Mouse (Mus musculus) neural tube, embryonic 14.5 days (tissue): ENCODE results near the gene Il1r2. TPM values are rescaled to one million over a fixed set of nuclear protein-coding genes. Genes with fewer than 3 reads are reported as not detected.

Experiments used
- ATAC-seq: fragments of 200-750 bp; cut with Nextera tagmentation; 2 replicates; pipeline ENCODE4 v1.8.0; 2017; ENCODE audit warnings: low read depth, mild to moderate bottlenecking, moderate TSS enrichment, moderate library complexity
- H3K27ac ChIP-seq: fragments of 300-500 bp; sonication (generic); 2 replicates; pipeline ENCODE4 v1.5.1; 2014; ENCODE audit warnings: low read depth, mild to moderate bottlenecking, control low read depth, low read length, moderate library complexity, mixed read lengths
- H3K27me3 ChIP-seq: fragments of 300-500 bp; sonication (generic); 2 replicates; pipeline ENCODE4 v1.6.1; 2014; ENCODE audit warnings: low read length; ENCODE audit not compliant: control insufficient read depth, insufficient read depth
- H3K36me3 ChIP-seq: fragments of 300-500 bp; sonication (generic); 2 replicates; pipeline ENCODE4 v1.6.1; 2014; ENCODE audit warnings: low read length, mixed read lengths; ENCODE audit not compliant: control insufficient read depth, insufficient read depth
- H3K4me1 ChIP-seq: fragments of 300-500 bp; sonication (generic); 2 replicates; pipeline ENCODE4 v1.6.1; 2014; ENCODE audit warnings: low read length; ENCODE audit not compliant: control insufficient read depth, insufficient read depth
- H3K4me2 ChIP-seq: fragments of 300-500 bp; sonication (generic); 2 replicates; pipeline ENCODE4 v1.6.1; 2014; ENCODE audit warnings: mild to moderate bottlenecking, low read depth, low read length, control low read depth
- H3K4me3 ChIP-seq: fragments of 300-500 bp; sonication (generic); 2 replicates; pipeline ENCODE4 v1.5.1; 2014; ENCODE audit warnings: low read depth, low read length, control low read depth, mixed read lengths
- H3K9ac ChIP-seq: fragments of 300-500 bp; sonication (generic); replicated peaks from 2 replicates; pipeline ENCODE4 v1.6.1; 2014; ENCODE audit warnings: low read depth, mild to moderate bottlenecking, control low read depth, low read length, mixed read lengths
- H3K9me3 ChIP-seq: fragments of 300-500 bp; sonication (generic); 2 replicates; pipeline ENCODE4 v1.6.1; 2016; ENCODE audit warnings: low read length; ENCODE audit not compliant: control insufficient read depth
- WGBS: fragments of 180-500 bp; shearing (Covaris S2); extraction: QIAGEN DNeasy Blood & Tissue Kit; methylation state at CpG from one replicate; pipeline ENCODE4 v1.1.7; 2014; 5-methylcytosine and 5-hydroxymethylcytosine counted together
- polyA plus RNA-seq: library from polyadenylated mRNA; unstranded; fragments of >200 nt; fragmentation: Nextera tagmentation; extraction: Ambion mirVana; gene quantifications from 2 replicates; pipeline ENCODE4 v1.2.1, GENCODE M21; 2014

Il1r2 gene
- polyA plus RNA-seq, 1 experiment from 2014 or later, result 0.19 TPM

DNA sequence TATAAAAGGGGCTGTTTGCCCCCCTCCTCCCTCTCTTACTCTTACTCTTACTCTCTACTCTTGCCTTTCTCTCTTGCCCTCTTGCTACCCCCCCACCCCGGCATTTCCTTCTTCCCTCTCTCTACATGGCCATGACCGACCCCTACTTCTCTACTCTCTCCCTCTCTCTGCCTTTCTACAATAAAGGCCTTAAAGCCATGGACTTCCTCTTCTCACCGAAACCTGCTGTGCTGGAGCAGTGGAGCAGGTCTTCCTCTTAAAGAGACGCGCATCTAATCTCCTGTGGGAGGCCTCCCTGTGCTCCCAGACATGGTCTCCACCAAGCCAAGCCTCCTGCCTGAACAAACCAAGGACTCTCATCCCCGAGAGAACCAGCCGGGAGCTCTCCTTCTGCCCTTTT is 18.8 kb upstream of the Il1r2 start:
- Histone ChIP-seq H3K9ac (no peak overlapping the region), H3K27ac (no peak overlapping the region), H3K36me3 (no peaks in the 10 kb centered on the region), H3K9me3 (no peaks in the 10 kb centered on the region), H3K4me3 (no peak overlapping the region), H3K4me1 (no peaks in the 10 kb centered on the region), H3K27me3 (no peaks in the 10 kb centered on the region), H3K4me2 (no peak overlapping the region)
- 86% methylated on average over 7 of the region's 7 CpGs for WGBS
- ATAC-seq, result no peak

- WGBS, result 90% methylated on average over 5 of the region's 5 CpGs
- no peaks in the 10 kb centered on the region for H3K27me3 ChIP-seq
- no peaks in the 10 kb centered on the region for H3K36me3 ChIP-seq
- no peak for ATAC-seq
- no peak overlapping the region for H3K4me2 ChIP-seq
- H3K9ac ChIP-seq, result no peak overlapping the region
- no peaks in the 10 kb centered on the region for H3K4me1 ChIP-seq
- no peak overlapping the region for H3K27ac ChIP-seq
- H3K9me3 ChIP-seq, result no peaks in the 10 kb centered on the region
- no peak overlapping the region for H3K4me3 ChIP-seq
Measured at GRCm38 (mm10) chr1:40055963-40056362, 17.9 kb upstream of the Il1r2 start.

DNA sequence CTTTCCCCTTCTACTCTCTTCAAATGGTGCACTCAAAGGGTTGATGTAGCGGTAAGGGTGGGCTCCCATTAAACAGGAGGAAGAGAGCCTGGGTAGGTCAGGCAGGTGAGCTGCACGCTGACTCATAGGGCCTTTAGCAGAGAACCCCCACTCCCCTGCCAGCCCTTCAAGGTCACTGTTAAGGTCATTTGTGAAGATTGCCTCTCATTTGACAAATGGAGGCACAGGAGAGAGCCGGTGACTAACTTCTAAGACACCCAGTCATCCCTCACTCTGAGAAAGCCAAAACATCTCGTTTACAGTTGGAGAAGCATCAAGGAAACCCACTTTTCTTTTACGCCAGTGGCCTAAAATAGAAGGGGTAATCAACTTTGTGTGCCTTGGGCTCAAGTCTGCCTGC is 16.5 kb upstream of the Il1r2 start:
- no peak for ATAC-seq
- no peaks in the 10 kb centered on the region for H3K4me1 ChIP-seq
- WGBS, result 74% methylated on average over 5 of the region's 5 CpGs

DNA sequence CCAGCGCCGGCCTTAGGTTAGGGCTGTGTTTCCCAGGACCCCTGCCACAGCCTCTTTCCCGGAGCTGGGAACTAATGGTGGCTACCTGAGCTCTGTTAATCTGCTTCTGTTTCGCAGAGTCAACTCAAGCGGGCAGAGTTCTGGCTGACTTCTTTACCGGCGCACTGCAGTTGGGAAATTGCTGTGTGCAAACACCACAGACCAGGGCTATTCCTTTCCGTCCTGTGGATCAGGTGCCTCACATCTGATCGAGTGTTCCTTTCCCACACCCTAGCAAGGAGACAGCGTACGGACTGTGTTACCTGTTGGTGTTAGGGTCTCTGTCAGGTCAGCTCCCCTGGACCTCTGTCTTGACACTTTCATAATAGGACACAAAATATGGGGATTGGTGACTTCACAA is 15.9 kb upstream of the Il1r2 start:
- H3K4me1 ChIP-seq, result no peaks in the 10 kb centered on the region
- no peak overlapping the region for H3K4me3 ChIP-seq
- WGBS, result 72% methylated on average over 11 of the region's 11 CpGs
- no peak overlapping the region for H3K4me2 ChIP-seq
- no peaks in the 10 kb centered on the region for H3K9me3 ChIP-seq
- H3K36me3 ChIP-seq, result no peaks in the 10 kb centered on the region
- H3K9ac ChIP-seq, result no peak overlapping the region
- no peaks in the 10 kb centered on the region for H3K27me3 ChIP-seq
- no peak overlapping the region for H3K27ac ChIP-seq
- no peak for ATAC-seq

More for the DNA sequence above, 16.5 kb upstream of the Il1r2 start:
- Histone ChIP-seq H3K4me2 (no peak overlapping the region), H3K9ac (no peak overlapping the region), H3K27ac (no peak overlapping the region), H3K4me3 (no peak overlapping the region), H3K27me3 (no peaks in the 10 kb centered on the region), H3K36me3 (no peaks in the 10 kb centered on the region), H3K9me3 (no peaks in the 10 kb centered on the region)

GRCm38 (mm10) chr1:40059122-40059774 is 14.6 kb upstream of the Il1r2 start:
- no peak for ATAC-seq
- no peak overlapping the region for H3K4me2 ChIP-seq
- no peaks in the 10 kb centered on the region for H3K27me3 ChIP-seq
- no peaks in the 10 kb centered on the region for H3K4me1 ChIP-seq
- no peak overlapping the region for H3K4me3 ChIP-seq
- no peaks in the 10 kb centered on the region for H3K9me3 ChIP-seq
- H3K27ac ChIP-seq, result no peak overlapping the region
- no peaks in the 10 kb centered on the region for H3K36me3 ChIP-seq
- no peak overlapping the region for H3K9ac ChIP-seq
- 78% methylated on average over 4 of the region's 4 CpGs for WGBS

DNA sequence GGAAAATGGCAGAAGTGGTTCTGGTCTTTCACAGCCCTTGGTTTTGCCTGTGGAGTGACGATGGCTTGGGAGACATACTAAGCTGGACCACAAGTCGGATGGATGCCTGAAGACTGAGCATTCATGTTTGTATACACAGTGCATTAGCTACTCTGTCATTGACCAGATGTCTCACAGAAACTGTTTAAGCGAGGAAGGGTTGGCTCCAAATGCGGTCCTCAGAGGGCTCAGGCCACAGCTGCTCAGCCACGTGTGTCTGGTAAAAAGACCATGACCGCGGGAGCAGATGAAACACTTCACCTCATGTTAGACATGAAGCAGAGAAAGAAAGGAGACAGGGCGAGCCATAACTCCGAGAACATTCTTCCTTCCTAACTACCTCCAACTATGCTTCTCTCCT is 12.5 kb upstream of the Il1r2 start:
- Histone ChIP-seq H3K27ac (no peak overlapping the region), H3K9me3 (no peaks in the 10 kb centered on the region), H3K36me3 (no peaks in the 10 kb centered on the region), H3K4me3 (no peak overlapping the region), H3K9ac (no peak overlapping the region), H3K4me1 (no peaks in the 10 kb centered on the region), H3K4me2 (no peak overlapping the region), H3K27me3 (no peaks in the 10 kb centered on the region)
- ATAC-seq, result no peak
- WGBS, result 76% methylated on average over 9 of the region's 9 CpGs

- Histone ChIP-seq H3K9me3 (no peaks in the 10 kb centered on the region), H3K4me3 (no peak overlapping the region), H3K9ac (no peak overlapping the region), H3K27ac (no peak overlapping the region), H3K4me2 (no peak overlapping the region), H3K4me1 (no peaks in the 10 kb centered on the region), H3K36me3 (no peaks in the 10 kb centered on the region), H3K27me3 (no peaks in the 10 kb centered on the region)
- ATAC-seq, result no peak
- 68% methylated on average over 4 of the region's 4 CpGs for WGBS
Measured at GRCm38 (mm10) chr1:40063409-40063808, 10.5 kb upstream of the Il1r2 start.

DNA sequence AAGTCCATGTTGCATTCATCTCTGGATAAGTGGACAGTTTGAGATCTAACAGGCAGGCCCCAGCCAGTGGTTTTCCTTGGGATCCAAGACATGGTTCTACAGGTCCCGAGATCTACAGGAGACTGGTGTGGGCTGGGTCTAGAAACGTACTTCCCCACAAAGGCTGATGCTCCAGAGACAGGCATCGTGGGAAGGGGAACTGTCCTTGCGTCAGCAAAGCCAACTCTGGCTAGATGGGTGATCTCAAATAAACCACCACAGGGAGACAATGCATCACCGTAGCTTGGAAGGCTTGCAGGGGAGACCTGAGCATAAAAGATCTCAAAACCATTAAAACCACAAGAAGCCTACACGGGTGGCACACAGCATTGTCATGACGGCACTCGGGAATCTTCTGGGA is 9.4 kb upstream of the Il1r2 start:
- H3K4me3 ChIP-seq, result no peak overlapping the region
- no peaks in the 10 kb centered on the region for H3K27me3 ChIP-seq
- 89% methylated on average over 8 of the region's 8 CpGs for WGBS
- H3K9ac ChIP-seq, result no peak overlapping the region
- H3K4me2 ChIP-seq, result no peak overlapping the region
- no peak for ATAC-seq
- H3K4me1 ChIP-seq, result no peaks in the 10 kb centered on the region
- H3K9me3 ChIP-seq, result no peaks in the 10 kb centered on the region
- no peak overlapping the region for H3K27ac ChIP-seq
- H3K36me3 ChIP-seq, result no peaks in the 10 kb centered on the region

GRCm38 (mm10) chr1:40072558-40072957 is 1.3 kb upstream of the Il1r2 start:
- Histone ChIP-seq H3K36me3 (no peaks in the 10 kb centered on the region), H3K27ac (no peak overlapping the region), H3K9me3 (no peaks in the 10 kb centered on the region), H3K4me3 (no peak overlapping the region), H3K27me3 (no peaks in the 10 kb centered on the region), H3K9ac (no peak overlapping the region), H3K4me2 (no peak overlapping the region), H3K4me1 (no peaks in the 10 kb centered on the region)
- no peak for ATAC-seq
- WGBS, result 77% methylated on average over 4 of the region's 4 CpGs
